Mouse (Mus musculus): Measurements from ENCODE around the gene Tlr5.

DNA sequence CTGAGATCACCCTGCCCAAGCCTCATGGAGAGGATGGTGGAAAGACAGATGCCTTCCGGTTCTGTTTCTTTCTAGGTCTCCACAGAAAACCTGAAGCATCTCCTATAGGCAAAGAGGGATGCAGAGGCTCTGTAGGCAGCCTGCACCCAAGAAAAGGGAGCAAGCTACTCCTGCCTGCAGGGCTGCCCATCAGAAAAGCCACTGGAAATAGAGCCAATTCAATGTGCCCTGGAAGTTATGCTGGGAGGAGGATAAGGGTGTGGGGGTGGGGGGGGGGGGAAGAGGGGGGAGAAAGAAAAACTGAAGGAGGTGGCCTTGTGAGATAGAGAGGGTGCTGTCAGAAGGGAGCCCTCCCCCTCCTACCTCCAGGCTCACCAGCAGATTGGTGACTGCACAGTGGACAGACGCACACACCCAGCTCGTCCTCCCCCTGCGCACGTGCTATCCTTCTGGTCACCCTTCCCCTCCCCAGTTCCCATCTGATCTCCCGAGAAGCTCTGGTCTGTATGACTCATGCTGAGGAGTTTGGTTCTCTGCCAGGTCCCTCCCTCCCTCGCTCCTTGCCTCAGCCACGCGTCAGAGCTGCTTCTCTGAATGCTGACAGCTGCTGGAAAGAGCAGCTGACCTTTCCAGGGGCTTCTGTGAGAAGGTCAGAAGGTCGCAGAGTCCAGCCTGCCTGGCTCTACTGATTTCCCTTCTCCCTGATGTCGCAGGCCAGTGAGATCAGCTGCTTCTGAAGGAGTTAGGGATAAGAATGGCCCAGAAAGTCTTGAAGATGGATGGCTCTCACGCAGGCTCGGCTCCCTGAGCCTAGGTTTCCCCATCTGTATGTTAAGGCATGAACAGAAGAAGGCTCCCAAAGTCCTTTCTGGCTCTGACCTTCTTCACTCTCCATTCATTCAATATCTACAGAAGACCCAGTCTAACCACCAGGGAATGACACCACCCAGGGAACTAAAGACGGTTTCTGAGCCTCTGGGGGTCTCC, 46.2 kb upstream of the Tlr5 start:
- no peak for TF ChIP-seq POLR2AphosphoS2 (IDR thresholded peaks at IDR 0.05; ENCODE audit: low read depth, low read length)
- TF ChIP-seq MAZ (IDR thresholded peaks at IDR 0.05; ENCODE audit: low read depth, low read length): no peak
- no peak for TF ChIP-seq RAD21 (IDR thresholded peaks at IDR 0.05; ENCODE audit: low read depth, low read length)
- no peak for TF ChIP-seq USF2 (conservative IDR thresholded peaks at IDR 0.05; ENCODE audit: low read depth, low read length)
- TF ChIP-seq USF1 (IDR thresholded peaks at IDR 0.05; ENCODE audit: low read depth, low read length): no peak

Measured in CH12.LX (cell line).